Mouse (Mus musculus) thymus, postnatal 36 days (tissue): ENCODE results near the gene Cd164l2.

Source experiments
- DNase-seq, 2 experiments: peaks; one replicate each; pipeline ENCODE4 v3.0.0; 2022; ENCODE audit warnings: mixed read lengths in 2 of 2

The Cd164l2 gene

DNA sequence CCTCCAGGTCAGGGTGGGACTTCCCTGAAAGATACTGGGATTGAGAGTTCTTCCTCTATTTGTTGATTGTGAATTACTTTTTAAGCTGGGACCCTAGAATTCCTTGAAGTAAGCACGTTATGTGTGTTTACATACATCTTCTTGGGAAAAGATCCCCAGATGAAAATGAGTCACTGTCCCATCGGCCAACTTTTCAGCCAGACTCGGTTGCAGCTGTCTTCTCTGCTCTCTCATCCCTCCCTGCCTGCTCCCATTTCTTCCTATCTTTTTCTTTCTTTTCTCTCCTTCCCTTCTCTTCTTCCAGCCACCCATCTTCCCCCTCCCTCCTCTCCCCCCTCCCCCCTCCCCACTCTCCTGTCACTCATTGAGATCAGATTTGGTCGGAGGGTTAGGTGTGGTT lies 16.9 kb upstream of the Cd164l2 start:
- no peak for DNase-seq

DNA sequence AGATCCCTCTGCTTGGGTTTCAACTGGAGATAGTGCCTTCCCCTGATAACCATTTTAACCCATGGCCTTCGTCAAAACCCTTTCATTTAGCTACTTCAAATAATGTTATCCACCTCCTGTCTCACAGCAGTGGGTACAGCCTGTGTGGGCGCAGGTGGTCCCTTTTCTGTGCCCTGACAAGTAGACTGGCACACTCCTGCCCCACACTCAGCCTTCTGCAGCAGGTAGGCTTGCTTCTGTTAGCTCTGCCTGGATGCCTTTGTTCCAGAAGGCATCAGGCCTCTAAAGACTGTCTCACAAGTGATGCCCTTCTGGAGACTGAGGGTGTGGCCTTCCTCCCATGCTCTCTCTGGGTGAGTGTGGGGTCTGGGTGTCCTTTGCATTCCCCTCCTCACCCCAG lies 15.8 kb upstream of the Cd164l2 start:
- peak in 1 of 2 experiments; percentile 58 for DNase-seq

DNA sequence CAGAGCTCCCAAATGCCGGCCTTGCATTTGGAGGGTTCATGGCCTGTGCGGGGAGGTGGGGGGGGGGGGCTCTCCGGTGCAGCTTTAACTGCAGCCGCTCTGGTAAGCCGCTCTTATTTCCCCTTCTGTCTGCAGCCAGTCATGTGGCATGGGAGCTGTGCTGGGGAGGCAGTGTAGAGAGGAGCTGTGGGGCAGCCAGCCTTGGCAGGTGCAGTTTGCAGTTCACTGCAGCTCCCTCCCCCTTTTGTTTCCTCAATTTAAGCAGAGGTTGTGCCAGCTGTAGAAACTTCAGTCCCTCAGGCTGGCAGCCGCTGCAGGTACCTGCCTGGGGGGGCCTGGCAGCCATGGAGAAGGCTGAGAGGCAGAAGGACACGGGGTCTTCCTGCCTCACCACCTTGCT lies 15.1 kb upstream of the Cd164l2 start:
- peak; percentile 66 to 86 for DNase-seq

DNA sequence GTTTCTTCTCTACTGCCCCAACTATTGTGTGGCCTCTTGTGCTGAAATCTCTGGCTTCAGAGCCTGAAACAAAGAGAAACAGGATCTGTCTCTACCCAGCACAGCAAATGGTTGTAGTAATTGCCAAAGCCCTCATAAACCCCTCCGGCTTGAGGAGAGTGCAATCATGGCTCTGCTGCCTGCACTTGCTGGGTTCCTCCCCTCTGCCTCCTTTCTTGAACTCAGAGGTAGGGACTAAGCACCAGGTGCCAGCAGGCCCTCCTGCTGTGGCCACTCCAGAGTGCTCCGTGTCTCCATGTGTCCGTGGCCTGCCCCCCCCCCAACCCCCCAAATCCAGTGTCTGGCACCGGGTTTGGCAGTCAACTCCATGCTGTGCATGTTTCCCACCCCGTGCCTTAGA lies 14.6 kb upstream of the Cd164l2 start:
- DNase-seq = no peak

DNA sequence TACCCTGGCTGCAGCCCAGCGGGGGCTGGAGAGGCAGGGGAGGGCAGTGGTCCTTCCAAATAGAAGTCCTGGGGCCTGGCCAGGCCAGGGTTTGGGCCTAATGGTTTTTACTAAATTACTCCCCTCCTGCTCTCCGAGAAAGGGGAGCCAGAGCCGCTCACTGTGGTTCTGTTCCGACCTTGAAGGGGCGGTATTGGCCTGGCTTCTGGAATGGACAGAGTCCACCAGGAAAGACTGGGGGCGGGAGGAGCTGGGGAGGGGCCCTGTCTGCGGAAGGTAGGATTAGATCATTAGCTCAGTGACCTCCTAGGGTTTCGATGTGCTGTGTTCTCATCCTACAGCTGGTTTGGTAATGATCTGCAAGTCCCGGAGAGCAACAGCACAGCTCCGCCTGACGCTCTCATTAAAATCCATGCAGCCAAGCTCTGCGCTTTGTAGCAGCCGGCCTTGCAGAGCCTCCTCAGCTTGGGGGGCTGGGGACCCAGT lies 14.1 kb upstream of the Cd164l2 start:
- peak in 1 of 2 experiments; percentile 27 for DNase-seq

DNA sequence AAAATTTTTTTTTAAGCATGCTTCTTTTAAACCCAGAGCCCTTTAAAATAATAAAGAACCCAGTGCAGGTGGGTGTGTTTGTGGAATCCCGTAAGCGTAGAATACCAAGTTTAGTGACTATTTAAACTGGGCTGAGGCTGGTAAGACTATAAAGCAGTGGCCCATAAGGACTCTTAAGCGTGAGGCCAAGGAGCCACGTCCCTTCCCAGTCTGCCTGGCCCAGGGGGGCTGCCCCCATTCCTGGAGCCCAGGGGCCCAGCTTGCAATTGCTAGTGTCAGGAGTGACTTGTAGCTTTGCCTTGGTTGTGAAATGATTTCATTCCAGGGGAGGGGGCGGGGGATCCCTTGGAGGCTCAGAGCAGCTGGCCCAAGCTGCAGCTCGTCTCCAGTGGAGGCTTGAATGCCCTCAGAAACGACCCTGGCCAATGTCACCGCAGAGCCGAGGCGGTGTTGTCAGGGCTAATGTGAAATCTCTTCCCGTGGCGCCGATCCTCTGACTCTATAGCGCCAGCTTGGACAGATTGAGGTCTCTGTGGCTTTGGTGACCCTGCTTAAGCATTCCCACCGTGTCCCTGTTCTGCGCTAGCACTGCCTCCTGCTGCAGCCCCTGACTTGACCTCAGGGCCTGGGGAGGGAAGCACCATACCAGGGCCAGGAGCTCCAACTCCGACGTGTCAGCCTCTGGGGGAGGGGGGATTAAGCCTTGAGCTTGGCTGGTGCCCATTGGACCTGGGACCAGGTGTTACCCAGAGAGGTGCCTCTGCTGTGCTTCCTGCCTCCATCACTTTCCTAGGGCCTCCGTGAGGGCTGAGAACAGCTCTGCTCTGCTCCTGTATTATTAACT lies 13.4 kb upstream of the Cd164l2 start:
- DNase-seq = peak in 1 of 2 experiments; percentile 24

DNA sequence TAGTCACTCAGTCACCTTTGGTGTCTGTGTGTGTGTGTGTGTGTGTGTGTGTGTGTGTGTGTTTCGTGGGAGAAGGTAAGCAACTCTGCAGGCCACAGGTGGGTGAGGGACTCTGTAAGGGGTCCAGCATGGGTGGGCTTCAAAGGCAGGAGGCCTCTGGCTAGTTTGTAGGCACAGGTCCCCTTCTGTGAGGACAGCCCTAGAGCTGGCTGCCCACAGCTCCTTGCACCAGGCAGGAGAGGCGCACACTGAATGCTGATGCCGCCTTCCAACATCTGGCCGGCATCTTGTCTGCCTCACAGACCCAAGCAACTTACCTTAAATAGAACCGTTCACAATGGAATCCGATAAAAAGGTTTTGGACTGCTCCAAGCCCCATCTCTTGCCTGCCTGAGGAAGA lies 12.2 kb upstream of the Cd164l2 start:
- no peak for DNase-seq

DNA sequence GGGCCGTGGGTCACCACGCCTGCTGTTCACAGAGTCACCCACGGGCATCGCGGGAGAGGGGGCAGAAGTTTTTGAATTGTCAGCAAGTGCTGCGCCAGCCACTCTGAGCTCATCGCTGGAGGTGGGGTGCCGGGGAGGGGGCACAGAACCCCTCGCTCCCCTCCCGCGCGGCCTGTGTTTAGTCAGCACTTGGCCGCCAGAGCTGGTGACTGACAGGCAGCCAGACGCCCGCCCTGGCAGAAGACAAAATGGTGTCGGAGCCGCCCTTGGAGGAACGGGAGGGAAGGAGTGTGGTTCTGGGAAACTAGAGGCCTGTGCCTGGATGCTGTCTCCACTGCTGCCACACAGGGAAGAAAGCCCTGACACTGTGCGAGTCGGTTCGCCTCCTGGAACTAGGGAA lies 11.6 kb upstream of the Cd164l2 start:
- peak in 1 of 2 experiments; percentile 52 for DNase-seq

DNA sequence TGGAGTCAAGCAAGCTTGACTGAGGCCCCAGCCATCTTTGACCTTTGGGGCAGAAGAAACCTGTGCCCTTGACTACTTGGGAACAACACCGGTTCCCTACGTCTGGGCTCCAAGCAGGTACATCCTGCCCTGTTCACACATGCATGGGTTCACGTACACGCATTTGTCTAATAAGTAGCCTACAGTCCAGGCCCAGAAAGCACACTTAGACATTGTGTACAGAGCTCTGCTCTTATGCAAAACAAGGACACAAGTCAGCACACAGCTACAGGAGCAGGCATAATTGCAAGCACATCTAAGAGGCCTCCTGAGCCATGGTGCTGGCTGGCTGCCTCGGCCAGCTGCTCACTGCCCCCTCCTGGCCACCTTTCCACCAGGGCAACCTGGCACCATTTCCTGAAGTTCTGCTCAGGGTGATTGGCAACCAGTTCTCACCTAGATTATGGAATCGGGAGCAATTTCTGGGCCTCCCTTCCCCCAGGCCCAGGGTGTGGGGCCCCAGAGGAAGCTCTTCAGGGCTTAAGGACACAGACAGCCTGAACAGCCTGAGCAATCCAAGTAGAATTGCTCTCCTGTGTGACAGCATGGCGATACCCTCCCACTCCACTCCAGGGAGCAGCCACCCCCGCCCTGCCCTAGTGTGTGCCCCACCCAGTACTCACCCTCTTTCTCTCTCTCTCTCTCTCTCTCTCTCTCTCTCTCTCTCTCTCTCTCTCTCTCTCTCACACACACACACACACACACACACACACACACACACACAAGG lies 10.7 kb upstream of the Cd164l2 start:
- peak; percentile 73 for DNase-seq

DNA sequence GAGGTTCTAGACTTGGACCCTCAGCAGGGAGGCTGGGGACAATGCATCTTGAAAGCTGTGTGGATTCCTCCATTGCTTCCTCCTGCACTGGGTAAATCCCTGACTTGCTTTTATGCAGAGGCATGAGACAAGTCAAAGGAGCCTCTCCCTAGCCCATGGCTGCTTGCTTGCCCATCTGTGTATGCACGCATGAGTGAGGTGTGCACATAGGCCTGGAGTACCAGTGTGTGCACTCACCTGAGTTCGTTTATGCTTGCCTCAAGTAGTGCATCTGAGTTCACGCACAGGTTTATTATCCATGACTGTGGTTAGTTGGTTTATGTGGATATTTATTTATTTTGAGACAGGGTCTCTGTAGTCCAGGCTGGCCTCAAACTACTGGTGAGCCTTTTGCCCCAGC lies 9.7 kb upstream of the Cd164l2 start:
- DNase-seq = no peak

DNA sequence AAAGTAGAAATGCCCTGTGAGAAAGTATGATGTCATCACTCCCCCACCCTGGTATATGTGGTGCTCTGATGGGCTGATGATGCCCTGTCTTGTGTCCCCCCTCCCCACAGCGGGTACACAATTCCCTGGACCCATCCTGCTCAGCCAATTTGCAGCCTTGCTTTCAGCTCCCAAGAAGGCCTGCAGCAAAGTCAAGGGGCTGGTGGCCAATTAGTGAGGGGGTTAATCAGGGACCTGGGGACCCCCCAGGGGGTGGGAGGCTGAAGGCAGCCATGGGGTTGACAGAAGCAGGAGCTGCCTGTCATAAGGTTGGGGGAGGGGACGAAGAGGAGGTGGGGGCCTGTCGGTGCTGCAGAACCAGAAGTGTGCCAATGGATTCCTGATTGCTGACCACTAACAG lies 8.3 kb upstream of the Cd164l2 start:
- DNase-seq = no peak

DNA sequence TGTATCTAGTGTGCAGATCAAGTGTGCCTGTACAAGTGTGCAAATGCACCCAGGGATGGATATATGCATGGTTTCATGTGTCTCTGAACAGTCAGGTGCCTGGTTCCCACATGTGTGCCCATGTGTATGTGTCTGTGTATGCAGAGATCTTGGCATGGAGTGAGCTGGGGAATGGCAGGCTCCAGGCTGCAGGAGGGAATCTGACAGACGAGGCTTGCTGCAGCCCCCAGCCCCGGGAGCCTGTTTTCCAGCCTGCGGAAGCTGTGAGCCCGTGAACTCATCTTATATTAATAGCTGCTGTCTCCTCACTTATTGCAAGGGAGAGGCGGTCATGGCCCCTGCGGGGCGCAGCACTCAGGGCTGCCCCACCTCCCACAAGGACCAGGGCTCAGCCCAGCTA lies 7.6 kb upstream of the Cd164l2 start:
- no peak for DNase-seq

DNA sequence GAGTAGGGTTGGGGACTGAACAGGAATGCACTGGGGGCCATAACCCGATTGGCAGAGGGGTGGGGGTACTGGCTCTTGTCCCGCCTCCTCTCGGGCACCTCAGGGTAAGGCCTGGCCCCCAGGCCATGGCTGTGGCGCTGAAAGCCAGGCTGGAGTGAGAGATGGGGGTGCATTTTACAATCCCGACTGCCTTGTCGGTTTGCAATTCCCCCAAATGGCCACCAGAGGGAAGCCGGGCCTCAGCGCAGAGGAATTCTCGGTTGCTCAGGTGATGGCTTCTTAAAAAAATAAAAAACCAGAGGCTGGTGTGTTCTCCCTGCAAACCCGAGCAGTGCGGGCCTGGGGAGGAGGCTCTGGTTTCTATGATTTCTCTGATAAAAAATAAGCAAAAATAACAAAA lies 2.6 kb upstream of the Cd164l2 start:
- peak; percentile 58 to 62 for DNase-seq

DNA sequence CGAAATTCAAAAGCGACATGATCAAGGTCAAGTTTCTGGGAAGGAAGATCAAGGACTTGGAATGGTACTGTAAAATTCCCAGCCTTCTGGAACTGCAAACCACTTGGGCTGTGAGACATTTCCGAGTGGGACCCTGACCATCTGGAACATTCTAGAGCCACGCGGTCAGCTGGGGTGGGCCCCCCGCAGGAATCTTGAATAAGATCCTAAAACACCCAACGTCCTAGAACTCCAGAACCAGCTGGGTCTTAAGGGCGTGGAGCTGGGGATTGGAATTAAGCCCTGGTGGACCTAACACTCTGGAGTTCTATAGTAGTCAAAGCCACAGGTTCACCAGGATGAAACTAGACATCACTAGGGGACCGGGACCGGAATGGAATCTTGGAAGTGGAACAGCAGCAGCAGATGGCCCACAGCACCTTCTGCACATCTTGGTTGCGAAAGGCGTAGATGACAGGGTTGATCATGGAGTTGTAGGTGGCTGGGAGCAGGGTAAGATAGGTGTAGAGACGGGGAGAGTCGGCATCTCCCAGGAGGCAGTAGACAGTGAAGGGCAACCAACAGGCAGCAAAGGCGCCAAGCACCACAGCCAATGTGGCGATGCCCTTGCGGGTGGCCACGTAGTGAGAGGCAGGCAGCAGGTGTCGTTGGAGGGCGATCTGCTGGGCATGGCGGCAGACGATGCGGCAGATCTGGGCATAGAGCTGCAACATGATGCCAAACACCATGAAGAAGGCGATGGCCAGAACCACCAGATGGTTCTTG lies 1.7 kb upstream of the Cd164l2 start:
- no peak for DNase-seq

DNA sequence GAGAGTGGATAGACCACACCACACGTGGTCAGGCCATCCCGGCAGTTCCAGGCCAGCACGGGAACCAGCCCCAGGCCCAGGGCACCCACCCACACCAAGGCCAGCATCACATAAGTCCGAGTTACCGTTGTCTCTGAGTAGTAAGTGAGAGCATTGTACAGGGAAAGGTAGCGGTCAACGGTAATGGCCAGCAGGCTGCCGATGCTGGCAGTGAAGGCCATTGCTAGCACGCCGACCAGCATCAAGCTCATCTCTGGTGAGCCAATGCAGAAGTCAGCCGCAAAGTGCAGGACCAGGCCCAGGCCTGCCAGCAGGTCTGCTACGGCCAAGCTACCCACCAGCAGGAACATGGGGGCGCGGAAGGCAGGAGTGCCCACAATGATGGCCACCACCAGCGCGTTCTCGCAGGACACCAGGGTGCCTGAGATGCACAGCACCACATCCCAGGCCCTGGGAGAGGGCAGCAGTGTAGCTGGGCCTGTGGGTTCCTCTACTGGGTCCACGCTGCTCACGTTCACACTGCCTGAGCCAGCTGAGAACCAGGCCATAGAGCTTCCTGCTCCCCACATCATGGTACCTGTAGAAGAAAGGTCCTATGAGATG lies 1.0 kb upstream of the Cd164l2 start:
- no peak for DNase-seq

DNA sequence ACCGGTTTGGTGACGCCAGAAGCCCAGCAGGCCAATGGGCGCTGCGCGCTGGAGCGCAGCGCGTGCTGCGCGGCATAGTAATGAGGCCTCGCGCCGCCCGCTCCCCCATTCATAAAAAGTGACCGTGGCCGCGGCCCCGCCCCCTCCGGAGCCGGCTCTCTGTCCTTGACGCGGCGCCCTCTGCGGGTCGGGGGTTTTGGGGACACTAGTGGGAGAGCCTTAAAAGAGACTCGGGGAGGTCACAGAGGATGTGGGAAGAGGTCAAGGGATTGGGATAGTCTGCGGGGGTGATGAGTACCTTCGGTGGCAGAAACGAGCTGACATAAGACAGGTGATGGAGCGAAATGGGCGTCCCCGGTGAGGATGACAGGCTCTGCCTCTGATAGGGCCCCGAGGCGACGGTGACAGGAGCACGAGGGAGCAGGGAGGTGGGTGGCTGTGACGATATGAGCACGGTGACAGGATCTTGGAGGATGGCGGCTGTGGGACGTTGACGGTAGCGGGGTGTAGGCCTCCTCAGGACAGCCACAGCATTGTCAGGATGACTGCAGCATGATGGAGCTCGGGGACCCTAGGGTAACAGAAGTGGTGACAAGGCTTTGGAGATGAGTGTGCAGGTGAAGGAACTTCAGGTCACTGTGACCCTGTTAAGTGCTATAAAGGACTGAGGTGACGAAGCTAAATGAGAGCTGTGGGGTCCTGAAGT lies 784 bp downstream of the Cd164l2 start:
- DNase-seq = peak; percentile 55 to 64

DNA sequence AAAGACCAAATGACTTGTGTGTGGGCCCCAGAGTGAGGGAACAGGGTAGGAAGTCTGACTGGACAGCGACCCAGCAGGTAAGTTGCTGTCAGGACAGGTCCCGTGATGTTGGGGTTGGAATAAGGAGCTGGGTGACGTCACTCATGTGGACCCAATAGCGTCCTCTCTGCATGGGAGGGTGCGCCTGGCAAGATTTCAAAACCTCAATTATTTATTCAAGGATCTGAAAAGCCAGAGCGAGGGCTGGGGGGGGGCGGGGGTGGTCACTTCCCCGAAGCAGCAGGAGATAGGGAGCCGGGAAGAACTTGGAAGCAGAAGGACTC lies 1.3 kb downstream of the Cd164l2 start:
- no peak for DNase-seq

DNA sequence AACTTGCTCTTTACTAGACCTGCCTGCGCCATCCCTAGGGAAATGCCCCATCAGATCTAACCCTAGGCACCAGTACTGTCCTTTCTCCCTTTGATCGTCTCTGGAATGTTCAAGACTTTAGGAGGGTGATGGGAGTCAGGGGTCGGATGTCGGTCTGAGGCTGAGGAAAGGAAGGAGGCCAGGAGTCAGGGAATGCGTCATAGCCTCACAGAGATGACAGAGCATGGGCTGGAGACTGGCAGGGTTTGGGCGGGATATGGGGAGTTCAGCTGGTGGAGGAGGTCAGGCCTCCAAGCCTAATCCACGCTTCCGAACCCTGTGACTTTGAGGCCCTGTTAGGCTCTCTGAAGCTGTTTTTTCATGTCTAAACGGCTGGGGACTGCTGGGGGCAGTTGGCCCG lies 1.7 kb downstream of the Cd164l2 start:
- DNase-seq = no peak

DNA sequence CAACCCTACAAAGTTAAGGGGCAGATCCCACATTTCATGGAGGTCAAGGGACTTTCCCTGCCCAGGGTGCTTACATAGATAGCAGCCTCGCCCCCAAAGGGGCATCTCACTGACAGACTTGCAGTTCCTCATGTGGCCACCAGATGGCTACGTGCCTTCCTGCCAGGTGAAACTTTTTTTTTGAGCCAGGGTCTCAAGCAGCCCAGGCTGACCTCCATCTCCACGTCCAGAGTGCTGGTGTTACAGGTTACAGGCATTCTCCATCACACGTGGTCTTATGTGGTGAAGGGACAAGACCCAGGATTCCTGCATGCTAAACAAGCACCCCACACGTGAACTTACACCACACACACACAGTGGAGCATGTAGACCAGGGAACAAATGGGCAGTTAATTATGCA lies 5.7 kb downstream of the Cd164l2 start:
- peak; percentile 71 to 73 for DNase-seq

DNA sequence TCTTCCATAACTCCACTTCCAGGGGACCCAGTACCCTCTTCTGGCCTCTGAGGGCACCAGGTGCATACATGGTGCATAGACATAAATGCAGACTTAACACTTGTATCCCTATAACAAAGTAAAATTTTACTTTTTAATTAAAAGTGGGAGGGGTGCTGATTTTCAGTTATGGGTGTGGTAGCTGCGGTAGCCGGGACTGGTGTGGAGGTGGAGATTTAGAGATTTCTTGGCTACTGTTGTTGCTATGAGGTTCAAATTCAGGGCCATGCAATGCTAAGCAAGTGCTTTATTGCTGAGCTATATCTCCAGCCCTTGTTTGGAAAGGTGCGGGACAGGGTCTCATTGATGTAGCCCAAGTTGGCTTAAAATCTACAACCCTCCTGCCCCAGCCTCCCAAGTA lies 6.8 kb downstream of the Cd164l2 start:
- no peak for DNase-seq

DNA sequence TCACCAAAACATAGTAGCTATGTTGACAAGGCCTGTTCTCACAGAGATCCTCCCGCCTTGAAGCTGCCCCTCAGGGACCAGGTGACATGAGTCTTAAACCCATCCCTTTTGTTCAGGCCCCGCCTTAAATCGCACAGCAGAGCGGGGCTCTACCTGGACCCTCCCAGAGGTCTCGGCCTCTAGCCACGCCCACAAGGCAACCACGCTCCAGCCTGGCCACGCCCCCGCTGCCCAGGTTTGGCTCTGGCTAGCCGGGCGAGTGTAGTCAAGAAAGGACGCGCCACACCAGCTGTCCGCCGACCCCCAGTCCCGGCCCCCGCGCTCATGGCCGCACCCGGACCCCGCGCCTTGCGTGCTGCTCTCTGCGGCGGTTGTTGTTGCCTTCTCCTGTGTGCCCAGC lies 8.7 kb downstream of the Cd164l2 start:
- DNase-seq = peak in 1 of 2 experiments; percentile 38

DNA sequence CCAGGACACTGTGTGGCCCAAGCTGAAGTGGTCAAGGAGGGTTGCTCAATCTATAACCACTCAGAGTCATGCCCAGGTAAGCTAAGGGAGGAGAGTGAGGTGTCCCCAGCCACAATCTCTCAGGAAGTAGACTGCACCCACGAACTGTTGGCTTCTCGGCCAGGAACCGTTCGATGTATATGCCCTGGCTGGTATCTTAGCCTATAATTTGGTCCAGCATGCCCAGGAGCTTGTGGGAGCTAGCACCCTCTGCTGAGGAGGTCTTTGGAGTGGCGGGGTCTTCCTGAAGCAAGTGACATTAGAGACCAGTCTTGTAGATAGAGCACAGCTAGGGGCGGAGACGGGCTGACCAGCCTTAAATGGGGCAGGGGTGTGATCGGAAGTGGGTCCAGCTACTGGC lies 9.8 kb downstream of the Cd164l2 start:
- no peak for DNase-seq
